Mouse (Mus musculus): ENCODE results near the gene Sgo2a. TPM values are rescaled to one million over a fixed set of nuclear protein-coding genes. Genes with fewer than 3 reads are reported as not detected.

The Sgo2a gene
- polyA plus RNA-seq, 1 experiment, result 1.6 TPM

- TF ChIP-seq POLR2A (IDR thresholded peaks at IDR 0.05; ENCODE audit: insufficient read length, low read depth) (no peak), POLR2AphosphoS2 (IDR thresholded peaks at IDR 0.05; ENCODE audit: insufficient read length, low read depth) (no peak), CEBPB (IDR thresholded peaks at IDR 0.05; ENCODE audit: insufficient read depth, poor library complexity, severe bottlenecking) (no peak)
Observed at GRCm38 (mm10) chr1:57952509-57952908, 43.3 kb upstream of the Sgo2a start.

GRCm38 (mm10) chr1:57953586-57954375 lies 42.0 kb upstream of the Sgo2a start:
- Histone ChIP-seq H3ac (ENCODE audit: control insufficient read depth, insufficient read length) (no peak overlapping the region), H3K36me3 (ENCODE audit: control insufficient read depth, insufficient read depth) (peaks cover 7% of the 10 kb centered on the region), H3K79me2 (ENCODE audit: control insufficient read depth, insufficient read depth) (no peaks in the 10 kb centered on the region), H3K4me2 (ENCODE audit: low read depth) (no peak overlapping the region), H3K27me3 (ENCODE audit: control insufficient read depth, insufficient read depth, insufficient read length) (no peaks in the 10 kb centered on the region), H3K4me3 (no peak overlapping the region)
- no peak for TF ChIP-seq TCF12 (IDR thresholded peaks at IDR 0.05; ENCODE audit: insufficient read depth, poor library complexity, severe bottlenecking)
- TF ChIP-seq MYOD1 (IDR thresholded peaks at IDR 0.05; ENCODE audit: control insufficient read depth in 1 of 3, insufficient read length in 2 of 3, low read depth in 2 of 3), result no peak
- no peak for TF ChIP-seq SRF (IDR thresholded peaks at IDR 0.05; ENCODE audit: control insufficient read depth, insufficient read length, low read depth)
- TF ChIP-seq E2F4 (IDR thresholded peaks at IDR 0.05; ENCODE audit: insufficient read depth), result no peak
- TF ChIP-seq CEBPB (IDR thresholded peaks at IDR 0.05; ENCODE audit: insufficient read depth, poor library complexity, severe bottlenecking), result no peak
- TF ChIP-seq MAX (IDR thresholded peaks at IDR 0.05; ENCODE audit: low read depth), result no peak
- TF ChIP-seq POLR2A (IDR thresholded peaks at IDR 0.05; ENCODE audit: insufficient read length, low read depth), result no peak

More at GRCm38 (mm10) chr1:57952509-57952908, 43.3 kb upstream of the Sgo2a start:
- Histone ChIP-seq H3K4me2 (ENCODE audit: low read depth) (no peak overlapping the region), H3ac (ENCODE audit: control insufficient read depth, insufficient read length) (no peak overlapping the region), H3K4me3 (no peak overlapping the region), H3K79me2 (ENCODE audit: control insufficient read depth, insufficient read depth) (no peaks in the 10 kb centered on the region), H3K27me3 (ENCODE audit: control insufficient read depth, insufficient read depth, insufficient read length) (no peaks in the 10 kb centered on the region), H3K36me3 (ENCODE audit: control insufficient read depth, insufficient read depth) (peaks cover 7% of the 10 kb centered on the region)

GRCm38 (mm10) chr1:57954376-57954765 lies 41.4 kb upstream of the Sgo2a start:
- Histone ChIP-seq H3K79me2 (ENCODE audit: control insufficient read depth, insufficient read depth) (no peaks in the 10 kb centered on the region), H3K36me3 (ENCODE audit: control insufficient read depth, insufficient read depth) (peaks cover 7% of the 10 kb centered on the region), H3K4me2 (ENCODE audit: low read depth) (no peak overlapping the region), H3K27me3 (ENCODE audit: control insufficient read depth, insufficient read depth, insufficient read length) (no peaks in the 10 kb centered on the region), H3ac (ENCODE audit: control insufficient read depth, insufficient read length) (no peak overlapping the region), H3K4me3 (no peak overlapping the region)
- TF ChIP-seq E2F4 (IDR thresholded peaks at IDR 0.05; ENCODE audit: insufficient read depth), result no peak
- TF ChIP-seq TCF12 (IDR thresholded peaks at IDR 0.05; ENCODE audit: insufficient read depth, poor library complexity, severe bottlenecking), result no peak
- no peak for TF ChIP-seq POLR2A (IDR thresholded peaks at IDR 0.05; ENCODE audit: insufficient read length, low read depth)
- no peak for TF ChIP-seq MYOG (IDR thresholded peaks at IDR 0.05; ENCODE audit: control insufficient read depth in 1 of 3, insufficient read depth in 1 of 3, insufficient read length in 2 of 3, low read depth in 2 of 3)
- TF ChIP-seq MAX (IDR thresholded peaks at IDR 0.05; ENCODE audit: low read depth), result no peak
- no peak for TF ChIP-seq REST (IDR thresholded peaks at IDR 0.05; ENCODE audit: insufficient read depth, insufficient read length)
- no peak for TF ChIP-seq SRF (IDR thresholded peaks at IDR 0.05; ENCODE audit: control insufficient read depth, insufficient read length, low read depth)
- TF ChIP-seq CEBPB (IDR thresholded peaks at IDR 0.05; ENCODE audit: insufficient read depth, poor library complexity, severe bottlenecking), result no peak
- no peak for TF ChIP-seq POLR2AphosphoS2 (IDR thresholded peaks at IDR 0.05; ENCODE audit: insufficient read length, low read depth)
- TF ChIP-seq TCF3 (IDR thresholded peaks at IDR 0.05; ENCODE audit: insufficient read length, low read depth), result no peak
- no peak for TF ChIP-seq MYOD1 (IDR thresholded peaks at IDR 0.05; ENCODE audit: control insufficient read depth in 1 of 3, insufficient read length in 2 of 3, low read depth in 2 of 3)
- TF ChIP-seq USF1 (IDR thresholded peaks at IDR 0.05; ENCODE audit: low read depth), result no peak

GRCm38 (mm10) chr1:57955774-57956173 lies 40.0 kb upstream of the Sgo2a start:
- Histone ChIP-seq H3K27me3 (ENCODE audit: control insufficient read depth, insufficient read depth, insufficient read length) (no peaks in the 10 kb centered on the region), H3K4me3 (no peak overlapping the region), H3K4me2 (ENCODE audit: low read depth) (no peak overlapping the region), H3K36me3 (ENCODE audit: control insufficient read depth, insufficient read depth) (peaks cover 7% of the 10 kb centered on the region), H3K79me2 (ENCODE audit: control insufficient read depth, insufficient read depth) (no peaks in the 10 kb centered on the region), H3ac (ENCODE audit: control insufficient read depth, insufficient read length) (no peak overlapping the region)
- TF ChIP-seq SRF (IDR thresholded peaks at IDR 0.05; ENCODE audit: control insufficient read depth, insufficient read length, low read depth) (no peak), MAX (IDR thresholded peaks at IDR 0.05; ENCODE audit: low read depth) (no peak)

GRCm38 (mm10) chr1:57969327-57970271 lies 26.2 kb upstream of the Sgo2a start:
- Histone ChIP-seq H3K79me2 (ENCODE audit: control insufficient read depth, insufficient read depth) (no peaks in the 10 kb centered on the region), H3ac (ENCODE audit: control insufficient read depth, insufficient read length) (peak overlapping the region; percentile 46), H3K27me3 (ENCODE audit: control insufficient read depth, insufficient read depth, insufficient read length) (no peaks in the 10 kb centered on the region), H3K4me2 (ENCODE audit: low read depth) (peak overlapping the region; percentile 81), H3K36me3 (ENCODE audit: control insufficient read depth, insufficient read depth) (peaks cover 11% of the 10 kb centered on the region), H3K4me3 (peak overlapping the region; percentile 47)
- peak in 1 of 3 experiments; percentile 26 for TF ChIP-seq MYOD1 (IDR thresholded peaks at IDR 0.05; ENCODE audit: control insufficient read depth in 1 of 3, insufficient read length in 2 of 3, low read depth in 2 of 3)
- no peak for TF ChIP-seq MAX (IDR thresholded peaks at IDR 0.05; ENCODE audit: low read depth)
- peak; percentile 19 for TF ChIP-seq SRF (IDR thresholded peaks at IDR 0.05; ENCODE audit: control insufficient read depth, insufficient read length, low read depth)
- peak; percentile 91 for TF ChIP-seq POLR2A (IDR thresholded peaks at IDR 0.05; ENCODE audit: insufficient read length, low read depth)
- TF ChIP-seq POLR2AphosphoS2 (IDR thresholded peaks at IDR 0.05; ENCODE audit: insufficient read length, low read depth), result peak; percentile 64
